Mouse (Mus musculus): ENCODE results near the gene Ube2s. TPM values are rescaled to one million over a fixed set of nuclear protein-coding genes. Genes with fewer than 3 reads are reported as not detected.
"Not testable (repeated sequence)": the region's sequence is repeated elsewhere in the genome, so short reads cannot be mapped to it uniquely, and the experiment has no call there.

Gene Ube2s
- 451 and 626 TPM in 2 replicates for polyA plus RNA-seq (2012; rRNA removed)

DNA sequence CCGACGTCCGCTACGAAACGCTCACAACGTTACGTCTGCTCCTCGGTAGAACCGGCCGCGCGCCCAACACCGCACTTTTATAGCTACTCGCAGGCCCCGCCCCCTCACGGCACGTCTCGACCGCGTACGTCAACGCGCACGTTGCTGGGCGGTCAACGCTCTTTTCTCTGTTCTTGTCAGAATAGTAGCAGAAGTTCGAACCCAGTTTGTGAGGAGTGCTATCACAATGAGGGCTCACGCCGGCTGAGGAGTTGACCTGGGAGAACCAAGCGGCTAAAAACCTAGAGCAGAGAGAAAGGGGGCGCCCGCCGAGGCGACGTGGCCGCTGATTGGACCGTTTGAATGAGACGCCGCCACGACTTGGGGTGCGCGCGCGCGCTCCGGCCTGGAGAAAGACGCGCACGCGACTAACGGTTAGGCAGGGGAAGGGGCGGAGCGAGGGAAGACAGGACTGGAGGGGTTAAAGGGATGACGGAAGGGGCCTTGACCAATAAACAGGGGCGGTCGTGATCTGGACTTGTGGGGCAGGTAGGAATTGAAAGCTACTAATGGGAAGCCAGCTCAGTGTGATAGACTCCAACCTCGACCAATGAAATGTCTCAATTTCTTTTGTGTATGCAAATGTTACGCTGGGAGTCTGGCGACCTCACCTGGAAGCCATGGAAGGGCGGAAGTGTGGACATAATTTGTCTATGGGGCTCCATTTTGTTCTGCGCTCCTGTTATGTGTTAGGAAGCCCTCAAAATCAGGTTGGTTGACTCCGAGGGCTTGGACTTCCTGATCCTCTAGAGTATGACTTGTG lies at the start of gene Ube2s:
TSS of gene Ube2s (minus strand) at position 288 of the 802 bp plus-strand sequence.
- DNase-seq (ENCODE audit: low read depth): peak; percentile 100
- TF ChIP-seq POLR2A (IDR thresholded peaks at IDR 0.05; ENCODE audit: borderline replicate concordance, extremely low read depth, insufficient read depth, insufficient read length, poor library complexity, severe bottlenecking) (peak; percentile 50; the same call in 1 of the 2 replicates), CTCF (IDR thresholded peaks at IDR 0.05; ENCODE audit: borderline replicate concordance, extremely low read depth, insufficient read depth, insufficient read length) (no peak)

DNA sequence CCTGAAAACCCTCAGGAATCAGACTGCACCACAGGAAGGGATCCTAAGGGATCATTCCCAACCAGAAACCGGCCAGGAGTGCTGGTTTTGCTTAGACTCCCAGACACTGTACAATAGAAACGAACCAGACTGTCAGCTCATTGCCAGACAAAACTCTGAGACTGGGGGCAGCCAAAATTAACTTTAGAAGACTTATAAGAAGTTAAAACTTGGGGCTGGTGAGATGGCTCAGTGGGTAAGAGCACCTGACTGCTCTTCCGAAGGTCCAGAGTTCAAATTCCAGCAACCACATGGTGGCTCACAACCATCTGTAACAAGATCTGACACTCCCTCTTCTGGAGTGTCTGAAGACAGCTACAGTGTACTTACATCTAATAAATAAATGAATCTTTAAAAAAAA lies 48.5 kb upstream of the Ube2s start:
- DNase-seq (ENCODE audit: low read depth): not testable (repeated sequence)

DNA sequence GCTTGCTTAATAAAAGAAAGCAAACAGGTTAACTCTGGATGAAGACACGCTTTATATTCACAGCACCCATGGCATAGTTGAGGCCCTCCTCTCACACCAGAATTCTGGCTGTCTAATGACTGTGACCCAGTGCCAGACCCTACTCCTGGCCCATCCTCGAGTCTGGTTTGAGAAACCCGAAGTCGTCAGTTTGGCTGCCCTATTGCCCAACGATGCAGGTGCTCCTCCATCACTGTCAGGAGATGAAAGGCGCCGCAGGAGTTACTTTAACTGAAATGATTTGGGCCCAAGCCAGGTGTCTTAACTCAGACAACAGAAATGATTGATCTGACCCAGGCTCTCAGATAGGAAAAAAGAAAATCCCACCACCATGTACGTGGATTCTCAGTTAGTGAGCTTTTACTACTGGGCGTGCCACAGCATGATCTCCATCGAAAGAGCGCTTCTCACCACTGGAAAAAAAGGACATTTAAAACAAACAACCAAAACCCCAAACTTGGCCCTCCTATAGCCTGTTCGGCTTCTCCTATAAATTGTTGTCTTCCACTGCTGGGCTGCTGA lies 47.1 kb upstream of the Ube2s start:
- TF ChIP-seq CTCF (IDR thresholded peaks at IDR 0.05; ENCODE audit: borderline replicate concordance, extremely low read depth, insufficient read depth, insufficient read length): no peak
- TF ChIP-seq POLR2A (IDR thresholded peaks at IDR 0.05; ENCODE audit: borderline replicate concordance, extremely low read depth, insufficient read depth, insufficient read length, poor library complexity, severe bottlenecking): no peak
- DNase-seq (ENCODE audit: low read depth): no peak

DNA sequence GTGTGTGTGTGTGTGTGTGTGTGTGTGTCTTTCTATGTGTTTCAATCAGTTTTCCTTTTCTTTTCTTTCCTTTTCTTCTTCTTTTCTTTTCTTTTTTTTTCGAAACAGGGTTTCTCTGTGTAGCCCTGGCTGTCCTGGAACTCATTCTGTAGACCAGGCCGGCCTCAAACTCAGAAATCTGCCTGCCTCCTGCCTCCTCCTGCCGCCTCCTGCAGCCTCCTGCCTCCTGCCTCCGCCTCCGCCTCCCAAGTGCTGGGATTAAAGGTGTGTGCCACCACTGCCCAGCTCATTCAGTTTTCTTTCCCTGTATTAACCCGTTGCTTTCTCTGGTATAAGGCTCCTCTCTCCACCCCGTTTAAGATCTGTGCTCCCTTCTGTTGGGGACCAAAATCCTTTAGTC lies 44.9 kb upstream of the Ube2s start:
- TF ChIP-seq POLR2A (IDR thresholded peaks at IDR 0.05; ENCODE audit: borderline replicate concordance, extremely low read depth, insufficient read depth, insufficient read length, poor library complexity, severe bottlenecking): no peak
- TF ChIP-seq CTCF (IDR thresholded peaks at IDR 0.05; ENCODE audit: borderline replicate concordance, extremely low read depth, insufficient read depth, insufficient read length): no peak
- no peak for DNase-seq (ENCODE audit: low read depth)

DNA sequence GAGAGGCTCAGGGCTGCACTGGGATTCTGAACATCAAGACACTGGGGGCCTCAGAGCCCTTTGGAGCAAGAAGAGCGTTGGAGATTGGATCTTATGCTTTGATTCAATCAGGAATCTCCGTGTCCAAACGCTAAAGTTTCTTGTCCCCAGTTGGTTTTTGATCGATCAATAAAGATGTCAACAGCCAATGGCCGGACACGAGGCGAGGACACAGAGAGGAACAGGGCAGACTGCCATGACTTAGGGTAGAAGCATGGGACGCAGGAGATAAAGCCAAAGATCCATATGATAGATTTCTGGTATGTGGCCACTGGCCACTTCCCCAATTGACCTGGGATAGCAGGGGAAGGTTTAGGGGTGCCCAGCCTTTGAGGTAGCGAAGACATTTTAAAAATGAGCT lies 44.1 kb upstream of the Ube2s start:
- TF ChIP-seq POLR2A (IDR thresholded peaks at IDR 0.05; ENCODE audit: borderline replicate concordance, extremely low read depth, insufficient read depth, insufficient read length, poor library complexity, severe bottlenecking): no peak
- TF ChIP-seq CTCF (IDR thresholded peaks at IDR 0.05; ENCODE audit: borderline replicate concordance, extremely low read depth, insufficient read depth, insufficient read length): no peak
- DNase-seq (ENCODE audit: low read depth): no peak

DNA sequence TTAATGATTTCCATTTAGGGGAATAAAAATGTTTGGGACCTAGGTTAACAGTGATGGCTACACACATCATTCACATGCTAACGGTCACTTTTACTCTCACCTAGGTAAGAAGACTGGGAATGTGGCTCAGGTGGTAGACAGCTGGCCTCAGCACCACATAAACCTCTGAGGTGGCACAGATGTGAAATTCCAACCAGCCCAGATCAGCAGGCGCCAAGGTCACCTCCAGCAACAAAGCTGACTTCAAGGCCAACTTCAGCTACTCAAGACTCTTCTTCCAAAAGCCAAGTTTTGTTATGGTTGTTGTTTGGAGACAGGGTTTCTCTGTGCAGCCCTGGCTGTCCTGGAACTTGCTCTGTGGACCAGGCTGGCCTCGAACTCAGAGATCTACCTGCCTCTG lies 41.2 kb upstream of the Ube2s start:
- no peak for DNase-seq (ENCODE audit: low read depth)
- no peak for TF ChIP-seq CTCF (IDR thresholded peaks at IDR 0.05; ENCODE audit: borderline replicate concordance, extremely low read depth, insufficient read depth, insufficient read length)
- TF ChIP-seq POLR2A (IDR thresholded peaks at IDR 0.05; ENCODE audit: borderline replicate concordance, extremely low read depth, insufficient read depth, insufficient read length, poor library complexity, severe bottlenecking): no peak

DNA sequence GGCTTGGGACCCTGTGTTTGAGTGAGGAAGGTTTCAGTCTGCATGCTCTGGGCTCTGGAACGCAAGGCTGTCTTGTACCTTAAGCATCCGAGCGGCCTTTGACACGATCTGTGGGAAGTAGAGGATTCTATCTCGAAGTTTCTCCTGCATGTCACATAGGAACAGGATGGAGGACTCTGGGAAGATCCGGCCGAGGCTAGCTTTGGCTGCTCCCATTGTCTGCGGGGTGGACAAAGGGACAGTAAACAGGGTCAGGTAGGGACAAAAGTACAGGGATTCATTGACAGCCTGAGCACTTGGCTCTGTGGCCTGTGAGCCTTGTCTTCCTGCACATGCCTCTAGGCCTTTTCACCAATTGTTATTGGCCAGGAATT lies 38.9 kb upstream of the Ube2s start:
- no peak for TF ChIP-seq POLR2A (IDR thresholded peaks at IDR 0.05; ENCODE audit: borderline replicate concordance, extremely low read depth, insufficient read depth, insufficient read length, poor library complexity, severe bottlenecking)
- no peak for TF ChIP-seq CTCF (IDR thresholded peaks at IDR 0.05; ENCODE audit: borderline replicate concordance, extremely low read depth, insufficient read depth, insufficient read length)
- DNase-seq (ENCODE audit: low read depth): no peak

DNA sequence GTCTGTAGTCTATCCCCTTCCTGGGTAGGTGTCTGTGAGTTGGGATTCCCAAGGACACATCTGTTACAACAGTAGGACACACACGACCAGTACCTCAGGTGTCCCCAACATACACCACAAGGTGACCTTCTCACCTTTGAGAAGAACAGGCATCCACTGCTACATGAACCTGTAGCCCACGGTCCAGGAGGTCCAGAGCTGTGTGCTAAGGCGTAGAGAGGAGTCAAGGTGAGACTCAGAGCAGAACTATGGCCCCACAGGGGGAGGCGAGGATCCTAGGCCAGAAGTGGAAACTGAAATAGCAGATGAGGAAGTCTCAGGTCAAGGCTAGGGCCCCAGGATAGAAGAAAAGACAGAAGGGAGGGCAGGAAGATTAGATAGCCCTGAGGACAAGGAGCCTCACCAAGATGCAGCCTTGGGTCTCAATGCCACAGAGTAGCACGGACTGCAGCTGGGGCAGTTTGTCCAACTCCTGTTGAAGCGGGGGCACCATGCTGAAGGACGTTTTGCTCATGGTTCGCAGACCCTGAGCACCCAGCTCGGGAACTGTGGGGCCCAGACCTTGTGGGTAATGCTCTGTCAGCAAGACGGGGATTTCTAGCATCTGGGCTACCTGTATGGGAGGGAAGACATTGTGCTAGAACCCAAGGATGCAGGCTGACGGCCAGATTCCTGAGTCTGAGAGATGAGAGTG lies 38.4 kb upstream of the Ube2s start:
- no peak for DNase-seq (ENCODE audit: low read depth)
- TF ChIP-seq POLR2A (IDR thresholded peaks at IDR 0.05; ENCODE audit: borderline replicate concordance, extremely low read depth, insufficient read depth, insufficient read length, poor library complexity, severe bottlenecking): no peak

DNA sequence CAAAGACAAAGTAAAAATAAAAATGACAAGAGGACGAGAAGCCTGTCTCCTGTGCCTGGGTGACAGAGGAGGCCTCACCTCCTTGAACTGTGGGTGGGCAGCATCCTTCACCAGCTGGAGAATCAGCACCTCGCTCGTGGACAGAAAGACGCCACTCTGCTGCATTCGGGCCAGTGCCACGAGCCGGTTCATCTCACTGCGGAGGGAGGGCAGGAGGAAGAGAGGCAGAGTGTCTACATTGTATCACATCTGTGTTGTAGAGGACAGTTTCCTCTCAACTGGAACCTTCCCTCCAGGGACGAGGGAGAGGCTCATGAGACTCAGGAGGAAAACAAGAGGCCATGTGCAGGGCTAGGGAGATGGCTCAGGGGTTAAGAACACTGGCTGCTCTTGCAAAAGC lies 37.0 kb upstream of the Ube2s start:
- TF ChIP-seq POLR2A (IDR thresholded peaks at IDR 0.05; ENCODE audit: borderline replicate concordance, extremely low read depth, insufficient read depth, insufficient read length, poor library complexity, severe bottlenecking) (no peak), CTCF (IDR thresholded peaks at IDR 0.05; ENCODE audit: borderline replicate concordance, extremely low read depth, insufficient read depth, insufficient read length) (no peak)
- no peak for DNase-seq (ENCODE audit: low read depth)

DNA sequence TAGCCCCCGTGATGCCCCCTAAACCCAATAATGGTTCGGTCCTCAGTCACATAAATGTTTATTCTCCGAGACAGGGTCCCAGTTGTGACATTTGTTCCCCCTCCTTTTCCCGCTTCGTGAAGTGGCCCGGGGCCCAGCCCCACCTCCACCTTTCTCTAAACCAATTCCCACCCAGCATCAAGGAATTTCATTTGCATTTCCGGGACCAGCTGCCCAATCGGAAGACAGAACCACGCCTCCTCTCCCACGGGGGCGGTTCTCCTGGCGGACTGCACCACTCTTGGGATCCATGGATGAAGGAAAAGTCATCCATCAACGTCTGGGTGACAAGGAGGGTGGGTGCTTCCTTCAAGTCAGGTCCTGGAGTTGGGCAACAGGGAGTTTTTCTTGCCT lies 32.5 kb upstream of the Ube2s start:
- peak; percentile 97 for DNase-seq (ENCODE audit: low read depth)
- no peak for TF ChIP-seq CTCF (IDR thresholded peaks at IDR 0.05; ENCODE audit: borderline replicate concordance, extremely low read depth, insufficient read depth, insufficient read length)

DNA sequence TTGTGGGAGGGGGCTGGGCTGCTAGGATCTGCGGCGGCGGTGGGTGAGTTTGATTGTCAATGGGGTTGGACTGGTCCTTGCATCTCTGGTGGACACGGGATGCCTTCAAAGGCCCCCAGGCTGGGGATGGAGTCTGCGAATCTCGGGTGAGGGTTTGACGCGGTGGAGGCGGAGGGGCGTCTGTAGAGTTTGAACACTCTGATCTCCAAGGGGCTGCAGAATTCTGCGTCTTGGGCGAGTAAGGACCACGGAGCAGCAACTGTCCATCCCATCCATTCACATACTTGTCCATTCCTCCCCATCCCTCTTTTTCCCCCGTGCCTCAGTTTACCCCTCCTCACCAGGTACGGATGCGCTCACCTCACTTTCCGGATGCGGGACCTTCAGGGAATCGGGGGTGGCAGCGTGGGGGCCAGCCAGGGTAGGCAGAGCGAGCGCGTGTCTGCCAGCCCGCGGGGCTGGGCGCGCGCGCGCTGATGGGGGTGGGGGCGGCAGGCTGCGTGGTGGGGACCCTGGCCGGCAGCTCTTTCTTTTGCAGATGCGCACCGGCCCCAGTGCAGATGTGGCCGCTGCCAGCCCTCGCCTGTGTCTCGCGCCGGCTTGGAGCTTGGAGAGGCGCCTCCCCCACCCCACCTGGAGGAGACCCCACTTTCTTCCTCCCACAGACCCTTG lies 32.0 kb upstream of the Ube2s start, which contains the start of gene Shisa7:
TSS of gene Shisa7 (minus strand) at position 452 of the 672 bp plus-strand sequence.
- no peak for DNase-seq (ENCODE audit: low read depth)
- no peak for TF ChIP-seq POLR2A (IDR thresholded peaks at IDR 0.05; ENCODE audit: borderline replicate concordance, extremely low read depth, insufficient read depth, insufficient read length, poor library complexity, severe bottlenecking)
- TF ChIP-seq CTCF (IDR thresholded peaks at IDR 0.05; ENCODE audit: borderline replicate concordance, extremely low read depth, insufficient read depth, insufficient read length): no peak

Data from brain, embryonic 14.5 days (tissue).